Comparison of ENCODE assay signal across 8 mouse cellular contexts in the genomic region with DNA sequence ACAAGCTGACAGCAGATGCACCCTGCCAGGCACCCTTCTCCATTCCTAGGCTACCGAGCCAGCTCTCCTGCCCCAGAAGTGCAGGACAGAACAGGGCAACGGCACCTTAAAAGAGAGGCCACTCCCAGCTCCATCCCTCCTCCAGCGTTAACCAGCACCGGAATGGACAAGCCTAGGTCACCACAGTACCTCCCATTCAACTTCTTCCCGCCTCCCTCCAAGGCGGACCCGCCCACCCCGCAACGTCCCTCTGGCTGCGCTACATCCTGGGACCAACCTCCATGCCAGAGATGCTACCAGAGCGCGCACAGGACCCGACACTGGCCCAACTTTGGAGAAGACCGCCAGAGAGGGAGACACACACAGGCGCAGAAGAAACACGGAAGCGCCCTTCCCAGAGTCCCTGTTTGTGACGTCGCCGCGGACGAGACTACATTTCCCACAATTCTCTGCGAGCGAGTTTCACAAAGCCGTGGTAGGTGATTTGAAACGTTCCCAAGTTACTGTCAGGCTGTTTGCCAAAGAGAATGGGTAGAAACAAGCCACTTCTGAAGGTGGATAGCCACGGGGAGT. TPM values are rescaled to one million over a fixed set of nuclear protein-coding genes. Genes with fewer than 3 reads are reported as not detected.
DNase-seq lines count a peak whose midpoint lies in the region; ATAC-seq and TF ChIP-seq lines count a peak whose summit lies in the region.

Gene Zfp712 (minus strand): TSS at position 385 of the 573 bp plus-strand sequence.

- peak within 1 kb of the TSS; percentile 92 for H3K4me2 ChIP-seq in CH12.LX (ENCODE audit: insufficient read depth, low read depth, poor library complexity, severe bottlenecking)
- H3K4me2 ChIP-seq in forebrain, embryonic 12.5 days = peak within 1 kb of the TSS; percentile 75
- H3K4me2 ChIP-seq in heart, postnatal 0 days (ENCODE audit: low read depth, low read length) = peak within 1 kb of the TSS; percentile 95
- H3K4me2 ChIP-seq in liver, embryonic 16.5 days (ENCODE audit: low read depth, low read length) = peak within 1 kb of the TSS; percentile 70
- H3K4me2 ChIP-seq in neural tube, embryonic 13.5 days = peak within 1 kb of the TSS; percentile 79

- TF ChIP-seq CTCF in CH12.LX (conservative IDR thresholded peaks at IDR 0.05 in 1 of 2, IDR thresholded peaks at IDR 0.05 in 1 of 2; ENCODE audit: low read depth in 2 of 2, low read length in 2 of 2) = no peak
- no peak for TF ChIP-seq CTCF in heart, postnatal 0 days (IDR thresholded peaks at IDR 0.05; ENCODE audit: low read depth)
- no peak for TF ChIP-seq CTCF in testis, adult 2 months (IDR thresholded peaks at IDR 0.05; ENCODE audit: control insufficient read depth, insufficient read depth, insufficient replicate concordance, low read depth, low read length)

- DNase-seq in CH12.LX (ENCODE audit: extremely low read depth) = peak; percentile 93
- peak; percentile 92 for DNase-seq in c-Kit-positive CD71-positive TER-119-negative erythroid progenitor cells, embryonic 14.5 days (ENCODE audit: low read depth)
- DNase-seq in heart, postnatal 0 days (ENCODE audit: low spot score) = peak; percentile 89
- DNase-seq in kidney, postnatal 4 days = peak; percentile 92 to 94

- TF ChIP-seq RAD21 in CH12.LX (IDR thresholded peaks at IDR 0.05; ENCODE audit: low read depth, low read length) = no peak

- no peaks in the 10 kb centered on the region for H3K27me3 ChIP-seq in CH12.LX (replicated peaks)
- no peaks in the 10 kb centered on the region for H3K27me3 ChIP-seq in forebrain, embryonic 12.5 days
- H3K27me3 ChIP-seq in heart, postnatal 0 days (ENCODE audit: control insufficient read depth, insufficient read depth, low read length) = no peaks in the 10 kb centered on the region
- H3K27me3 ChIP-seq in liver, embryonic 16.5 days (ENCODE audit: control insufficient read depth, insufficient read depth, low read depth, low read length) = no peaks in the 10 kb centered on the region
- no peaks in the 10 kb centered on the region for H3K27me3 ChIP-seq in neural tube, embryonic 13.5 days
- H3K27me3 ChIP-seq in testis, adult 2 months (ENCODE audit: control insufficient read depth, insufficient read depth, low read length) = no peaks in the 10 kb centered on the region

- H3K4me3 ChIP-seq in CH12.LX (replicated peaks in 1 of 3; ENCODE audit: low read depth in 2 of 3, low read length in 2 of 3, poor library complexity in 1 of 3) = peak within 1 kb of the TSS; percentile 83 to 96 (median 93)
- peak within 1 kb of the TSS; percentile 74 for H3K4me3 ChIP-seq in forebrain, embryonic 12.5 days (replicated peaks)
- H3K4me3 ChIP-seq in heart, postnatal 0 days (ENCODE audit: low read depth, low read length) = peak within 1 kb of the TSS; percentile 91
- peak within 1 kb of the TSS; percentile 70 for H3K4me3 ChIP-seq in liver, embryonic 16.5 days (ENCODE audit: low read depth, low read length)
- H3K4me3 ChIP-seq in neural tube, embryonic 13.5 days = peak within 1 kb of the TSS; percentile 77
- peak within 1 kb of the TSS; percentile 83 for H3K4me3 ChIP-seq in testis, adult 2 months (ENCODE audit: control insufficient read depth, low read depth, low read length)

- WGBS in forebrain, embryonic 12.5 days = under 1% methylated on average over 27 of the region's 27 CpGs
- WGBS in heart, postnatal 0 days = under 1% methylated on average over 27 of the region's 27 CpGs
- under 1% methylated on average over 27 of the region's 27 CpGs for WGBS in liver, embryonic 16.5 days (ENCODE audit: insufficient replicate concordance)
- under 1% methylated on average over 27 of the region's 27 CpGs for WGBS in neural tube, embryonic 13.5 days

- in situ Hi-C loops in CH12.LX (cut with MboI; ENCODE audit: low pct_ligation_motif_present, low pct_unique_long_range_greater_than_20kb, low sequenced_read_pairs) = no loop called here

- H3K9me3 ChIP-seq in CH12.LX (replicated peaks; ENCODE audit: low read length) = no peaks in the 10 kb centered on the region
- H3K9me3 ChIP-seq in forebrain, embryonic 12.5 days = peaks cover 8% of the 10 kb centered on the region; the same call in 1 of the 2 replicates
- no peaks in the 10 kb centered on the region for H3K9me3 ChIP-seq in heart, postnatal 0 days (replicated peaks; ENCODE audit: control insufficient read depth, low read length)
- no peaks in the 10 kb centered on the region for H3K9me3 ChIP-seq in liver, embryonic 16.5 days (replicated peaks; ENCODE audit: control insufficient read depth, low read length)
- 0 out of 2 replicates have a peak, but pooled peaks cover 10% of the 10 kb centered on the region for H3K9me3 ChIP-seq in neural tube, embryonic 13.5 days

- no peaks in the 10 kb centered on the region for H3K79me2 ChIP-seq in CH12.LX (replicated peaks; ENCODE audit: control insufficient read depth, extremely low read depth, insufficient read depth, poor library complexity, severe bottlenecking)

- dilution Hi-C loops in CH12.LX (cut with MboI; ENCODE audit: extremely low pct_ligation_motif_present, extremely low pct_unique_long_range_greater_than_20kb, low sequenced_read_pairs) = no loop called here

- TF ChIP-seq EP300 in CH12.LX (IDR thresholded peaks at IDR 0.05; ENCODE audit: low read length) = no peak
- TF ChIP-seq EP300 in heart, postnatal 0 days (IDR thresholded peaks at IDR 0.05; ENCODE audit: low read depth) = no peak

- peaks cover 3 to 8% of the 10 kb centered on the region in 2 experiments; a peak in 3 of 4 replicates for H3K4me1 ChIP-seq in CH12.LX (ENCODE audit: control insufficient read depth in 1 of 2, insufficient read depth in 2 of 2)
- H3K4me1 ChIP-seq in forebrain, embryonic 12.5 days = peaks cover 6% of the 10 kb centered on the region
- H3K4me1 ChIP-seq in heart, postnatal 0 days (ENCODE audit: control insufficient read depth, insufficient read depth) = peaks cover 7% of the 10 kb centered on the region
- peaks cover 4% of the 10 kb centered on the region; the same call in 1 of the 2 replicates for H3K4me1 ChIP-seq in liver, embryonic 16.5 days (ENCODE audit: control insufficient read depth, low read depth, low read length)
- H3K4me1 ChIP-seq in neural tube, embryonic 13.5 days (replicated peaks) = peaks cover 8% of the 10 kb centered on the region
- peaks cover 2% of the 10 kb centered on the region; the same call in 1 of the 2 replicates for H3K4me1 ChIP-seq in testis, adult 2 months (ENCODE audit: control insufficient read depth, insufficient read depth, low read length)

- peaks cover 0 to 2% of the 10 kb centered on the region in 2 experiments for H3K36me3 ChIP-seq in CH12.LX (replicated peaks in 1 of 2; ENCODE audit: control insufficient read depth in 1 of 2, insufficient read depth in 1 of 2, low read length in 1 of 2)
- no peaks in the 10 kb centered on the region for H3K36me3 ChIP-seq in forebrain, embryonic 12.5 days (replicated peaks)
- no peaks in the 10 kb centered on the region for H3K36me3 ChIP-seq in heart, postnatal 0 days (replicated peaks; ENCODE audit: control insufficient read depth, insufficient read depth, low read length)
- H3K36me3 ChIP-seq in liver, embryonic 16.5 days (ENCODE audit: control insufficient read depth, insufficient read depth) = no peaks in the 10 kb centered on the region
- H3K36me3 ChIP-seq in neural tube, embryonic 13.5 days = peaks cover 6% of the 10 kb centered on the region; the same call in 1 of the 2 replicates
- no peaks in the 10 kb centered on the region for H3K36me3 ChIP-seq in testis, adult 2 months (ENCODE audit: control insufficient read depth, insufficient read depth, low read length)

- TF ChIP-seq POLR2A in CH12.LX (IDR thresholded peaks at IDR 0.05; ENCODE audit: low read depth, low read length) = peak; percentile 63
- peak; percentile 53; the same call in 1 of the 2 replicates for TF ChIP-seq POLR2A in testis, adult 2 months (IDR thresholded peaks at IDR 0.05; ENCODE audit: control insufficient read depth, low read depth, low read length)

- peak; percentile 94 for ATAC-seq in forebrain, embryonic 12.5 days (ENCODE audit: low FRiP score)
- ATAC-seq in heart, postnatal 0 days (ENCODE audit: insufficient read depth, low read depth) = peak; percentile 95
- peak; percentile 99 for ATAC-seq in liver, embryonic 16.5 days (ENCODE audit: low read depth)
- ATAC-seq in neural tube, embryonic 13.5 days (ENCODE audit: low read depth) = peak; percentile 97

- peak within 1 kb of the TSS; percentile 54 for H3K27ac ChIP-seq in CH12.LX (ENCODE audit: insufficient read depth, low read depth)
- peak within 1 kb of the TSS; percentile 85 for H3K27ac ChIP-seq in forebrain, embryonic 12.5 days
- peak within 1 kb of the TSS; percentile 88 for H3K27ac ChIP-seq in heart, postnatal 0 days (ENCODE audit: low read depth)
- peak within 1 kb of the TSS; percentile 88 for H3K27ac ChIP-seq in liver, embryonic 16.5 days (ENCODE audit: low read length)
- H3K27ac ChIP-seq in neural tube, embryonic 13.5 days (replicated peaks) = peak within 1 kb of the TSS; percentile 69
- H3K27ac ChIP-seq in testis, adult 2 months (ENCODE audit: control insufficient read depth, insufficient read depth, low read depth, low read length) = peak within 1 kb of the TSS; percentile 45

- peak within 1 kb of the TSS; percentile 45 for H3K9ac ChIP-seq in CH12.LX (ENCODE audit: insufficient read depth, low read depth)
- peak within 1 kb of the TSS; percentile 72 for H3K9ac ChIP-seq in forebrain, embryonic 12.5 days
- peak within 1 kb of the TSS; percentile 53 for H3K9ac ChIP-seq in heart, postnatal 0 days (replicated peaks; ENCODE audit: low read depth, low read length)
- peak within 1 kb of the TSS; percentile 68 for H3K9ac ChIP-seq in liver, embryonic 16.5 days (ENCODE audit: low read depth, low read length)
- peak within 1 kb of the TSS; percentile 84 for H3K9ac ChIP-seq in neural tube, embryonic 13.5 days

TF ChIP-seq in CH12.LX, 34 proteins besides CTCF, POLR2A, EP300 and RAD21 (continues in another document):
- TF ChIP-seq RCOR1 (conservative IDR thresholded peaks at IDR 0.05; ENCODE audit: low read depth, low read length) (no peak), UBTF (IDR thresholded peaks at IDR 0.05; ENCODE audit: low read depth, low read length) (no peak), MXI1 (IDR thresholded peaks at IDR 0.05; ENCODE audit: low read depth, low read length) (peak; percentile 57; the same call in 1 of the 2 replicates), NELFE (IDR thresholded peaks at IDR 0.05; ENCODE audit: low read depth, low read length) (no peak; the same call in 1 of the 2 replicates), GABPA (IDR thresholded peaks at IDR 0.05; ENCODE audit: insufficient replicate concordance, low read depth, low read length) (peak; percentile 24; the same call in 1 of the 2 replicates)

RNA-seq across cellular contexts. Expression of gene Zfp712, which starts in this region (rescaled TPM):
- 1.2 TPM in 2 replicates for total RNA-seq in CH12.LX (2012; rRNA removed)
- 1.3 and 1.4 TPM in 2 replicates for total RNA-seq in CH12.LX (2014; rRNA removed)
- 0.61 and 0.71 TPM in 2 replicates for polyA plus RNA-seq in CH12.LX (2012; ENCODE audit: insufficient read length, low read depth)
- polyA plus RNA-seq in forebrain, embryonic 12.5 days (2016; fragmentation: Nextera tagmentation; extraction: Ambion mirVana) = 5.7 and 6.2 TPM in 2 replicates
- 0.12 and 1.0 TPM in 2 replicates for total RNA-seq in heart, postnatal 0 days (2014; rRNA removed; ENCODE audit: low replicate concordance)
- 1.3 and 1.4 TPM in 2 replicates for polyA plus RNA-seq in heart, postnatal 0 days (2015; fragmentation: Nextera tagmentation; extraction: Ambion mirVana)
- 0.74 and 0.80 TPM in 2 replicates for polyA plus RNA-seq in liver, embryonic 16.5 days (2015; fragmentation: Nextera tagmentation; extraction: Ambion mirVana)
- 6.0 and 6.2 TPM in 2 replicates for polyA plus RNA-seq in neural tube, embryonic 13.5 days (2015; fragmentation: Nextera tagmentation; extraction: Ambion mirVana)
- polyA plus RNA-seq in testis, adult 2 months (2012; rRNA removed) = 0.65 and 1.2 TPM in 2 replicates

Comparison
In these comparisons a context has a peak if more than half of its experiments do, and no peak if none do; other contexts are left out.
1. Peak in every context shown above with its lines: DNase-seq, ATAC-seq, H3K4me3 ChIP-seq and H3K27ac ChIP-seq.
2. Peak in ATAC-seq, H3K4me3 ChIP-seq, H3K27ac ChIP-seq, H3K9ac ChIP-seq and H3K4me2 ChIP-seq in liver, embryonic 16.5 days; RNA of the gene not detected or under 1 TPM.